Mouse (Mus musculus) brain, embryonic 14.5 days (tissue): ENCODE data around the gene Map4k4.

ENCODE experiments used
- CTCF ChIP-seq: fragments of 200-500 bp; IDR thresholded peaks from 2 replicates; pipeline ENCODE4 v1.5.1; 2012; ENCODE audit warnings: inconsistent platforms, mild to moderate bottlenecking, moderate library complexity, borderline replicate concordance; ENCODE audit not compliant: insufficient read depth, insufficient read length; ENCODE audit errors: extremely low read depth
- POLR2A ChIP-seq: fragments of 200-500 bp; IDR thresholded peaks from 2 replicates; pipeline ENCODE4 v1.6.1; 2012; ENCODE audit warnings: mild to moderate bottlenecking, inconsistent platforms, borderline replicate concordance; ENCODE audit not compliant: poor library complexity, insufficient read depth, insufficient read length, severe bottlenecking; ENCODE audit errors: extremely low read depth

GRCm38 (mm10) chr1:39884803-39885515, 15.8 kb upstream of the Map4k4 start:
- TF ChIP-seq CTCF = no peak
- no peak for TF ChIP-seq POLR2A
